Mouse (Mus musculus) lung, postnatal 0 days (tissue): ENCODE results near the gene Efcc1. TPM values are rescaled to one million over a fixed set of nuclear protein-coding genes. Genes with fewer than 3 reads are reported as not detected.

Source experiments
- ATAC-seq: fragments of 200-750 bp; cut with Nextera tagmentation; 2 replicates; pipeline ENCODE4 v1.8.0; 2017; ENCODE audit warnings: moderate library complexity
- DNase-seq: peaks from one replicate; pipeline ENCODE4 v3.0.0-alpha.2; 2016; ENCODE audit warnings: low spot score
- H3K27ac ChIP-seq: fragments of 300-500 bp; sonication (generic); 2 replicates; pipeline ENCODE4 v1.5.1; 2014; ENCODE audit warnings: antibody characterized with exemption, mild to moderate bottlenecking, low read length, mixed read lengths
- H3K27me3 ChIP-seq: fragments of 300-500 bp; sonication (generic); replicated peaks from 2 replicates; pipeline ENCODE4 v1.6.1; 2014; ENCODE audit warnings: low read length, mixed read lengths; ENCODE audit not compliant: insufficient read depth
- H3K36me3 ChIP-seq: fragments of 300-500 bp; sonication (generic); 2 replicates; pipeline ENCODE4 v1.6.1; 2014; ENCODE audit warnings: low read length, mixed read lengths; ENCODE audit not compliant: insufficient read depth
- H3K4me1 ChIP-seq: fragments of 300-500 bp; sonication (generic); 2 replicates; pipeline ENCODE4 v1.6.1; 2014; ENCODE audit warnings: antibody characterized with exemption, low read depth, low read length, mixed read lengths; ENCODE audit not compliant: insufficient read depth
- H3K4me2 ChIP-seq: fragments of 300-500 bp; sonication (generic); replicated peaks from 2 replicates; pipeline ENCODE4 v1.6.1; 2014; ENCODE audit warnings: low read depth, mild to moderate bottlenecking, low read length, moderate library complexity, mixed read lengths
- H3K4me3 ChIP-seq: fragments of 300-500 bp; sonication (generic); 2 replicates; pipeline ENCODE4 v1.5.1; 2014; ENCODE audit warnings: low read depth, low read length
- H3K9ac ChIP-seq: fragments of 300-500 bp; sonication (generic); replicated peaks from 2 replicates; pipeline ENCODE4 v1.6.1; 2014; ENCODE audit warnings: low read depth, mild to moderate bottlenecking
- H3K9me3 ChIP-seq: fragments of 300-500 bp; sonication (generic); 2 replicates; pipeline ENCODE4 v1.6.1; 2016; ENCODE audit warnings: low read length, mixed read lengths
- CTCF ChIP-seq: IDR thresholded peaks from 2 replicates; pipeline ENCODE4 v1.5.1; 2016; ENCODE audit warnings: antibody characterized with exemption, mild to moderate bottlenecking
- EP300 ChIP-seq: IDR thresholded peaks from 2 replicates; pipeline ENCODE4 v1.6.1; 2016; ENCODE audit warnings: antibody characterized with exemption, mild to moderate bottlenecking, control low read depth
- WGBS: fragments of 180-500 bp; shearing (Covaris S2); extraction: QIAGEN DNeasy Blood & Tissue Kit; methylation state at CpG from one replicate; pipeline ENCODE4 v1.1.7; 2014; 5-methylcytosine and 5-hydroxymethylcytosine counted together
- polyA plus RNA-seq: library from polyadenylated mRNA; unstranded; fragments of >200 nt; fragmentation: Nextera tagmentation; extraction: Ambion mirVana; gene quantifications from 2 replicates; pipeline ENCODE4 v1.2.1, GENCODE M21; 2015

Gene Efcc1
- polyA plus RNA-seq, result 4.0 and 5.9 TPM in 2 replicates

GRCm38 (mm10) chr6:87730591-87731462 lies at the start of gene Efcc1:
Gene Efcc1, plus strand, starts transcription at chr6:87730869.
- H3K9me3 ChIP-seq, result no peaks in the 10 kb centered on the region
- DNase-seq, result peak; percentile 66
- H3K4me1 ChIP-seq, result peaks cover 20% of the 10 kb centered on the region
- under 1% methylated on average over 69 of the region's 90 CpGs for WGBS
- H3K4me3 ChIP-seq, result peak within 1 kb of the TSS; percentile 41
- peak; percentile 70 for ATAC-seq
- H3K27me3 ChIP-seq, result peaks cover 18% of the 10 kb centered on the region; the same call in 1 of the 2 replicates
- H3K27ac ChIP-seq, result peak within 1 kb of the TSS; percentile 44; the same call in 1 of the 2 replicates
- H3K36me3 ChIP-seq, result no peaks in the 10 kb centered on the region
- H3K9ac ChIP-seq, result peak within 1 kb of the TSS; percentile 12; the same call in 1 of the 2 replicates
- no peak for TF ChIP-seq EP300
- peak; percentile 57 for TF ChIP-seq CTCF
- H3K4me2 ChIP-seq, result peak within 1 kb of the TSS; percentile 74

- TF ChIP-seq CTCF, result no peak
- no peak for TF ChIP-seq EP300
- Histone ChIP-seq H3K4me3 (no peak overlapping the region), H3K9me3 (no peaks in the 10 kb centered on the region), H3K9ac (no peak overlapping the region), H3K27ac (no peak overlapping the region), H3K4me2 (no peak overlapping the region), H3K4me1 (no peaks in the 10 kb centered on the region), H3K36me3 (no peaks in the 10 kb centered on the region), H3K27me3 (no peaks in the 10 kb centered on the region)
- DNase-seq, result no peak
- WGBS, result 74% methylated on average over 3 of the region's 3 CpGs
- ATAC-seq, result no peak
Measured at GRCm38 (mm10) chr6:87695947-87696346, 34.7 kb upstream of the Efcc1 start.

GRCm38 (mm10) chr6:87696544-87696943 lies 34.1 kb upstream of the Efcc1 start:
- no peak for ATAC-seq
- H3K36me3 ChIP-seq, result no peaks in the 10 kb centered on the region
- WGBS, result 91% methylated on average over 4 of the region's 4 CpGs
- no peak overlapping the region for H3K4me3 ChIP-seq
- H3K27me3 ChIP-seq, result no peaks in the 10 kb centered on the region
- H3K27ac ChIP-seq, result no peak overlapping the region
- H3K4me1 ChIP-seq, result no peaks in the 10 kb centered on the region
- H3K9me3 ChIP-seq, result no peaks in the 10 kb centered on the region
- H3K9ac ChIP-seq, result no peak overlapping the region
- no peak overlapping the region for H3K4me2 ChIP-seq
- no peak for DNase-seq
- TF ChIP-seq CTCF (no peak), EP300 (no peak)

GRCm38 (mm10) chr6:87706246-87706645 lies 24.4 kb upstream of the Efcc1 start:
- H3K4me2 ChIP-seq, result no peak overlapping the region
- DNase-seq (peak; percentile 45), ATAC-seq (no peak)
- 41% methylated on average over 3 of the region's 3 CpGs for WGBS
- no peaks in the 10 kb centered on the region for H3K4me1 ChIP-seq
- H3K36me3 ChIP-seq, result no peaks in the 10 kb centered on the region
- H3K27ac ChIP-seq, result no peak overlapping the region
- H3K4me3 ChIP-seq, result no peak overlapping the region
- H3K27me3 ChIP-seq, result no peaks in the 10 kb centered on the region
- no peak for TF ChIP-seq EP300
- TF ChIP-seq CTCF, result peak; percentile 63
- H3K9me3 ChIP-seq, result no peaks in the 10 kb centered on the region
- no peak overlapping the region for H3K9ac ChIP-seq

- ATAC-seq, result no peak
- no peaks in the 10 kb centered on the region for H3K4me1 ChIP-seq
Measured at GRCm38 (mm10) chr6:87712311-87712710, 18.4 kb upstream of the Efcc1 start.

GRCm38 (mm10) chr6:87714091-87714490 lies 16.6 kb upstream of the Efcc1 start:
- Histone ChIP-seq H3K4me1 (no peaks in the 10 kb centered on the region), H3K36me3 (no peaks in the 10 kb centered on the region), H3K4me2 (no peak overlapping the region), H3K9me3 (no peaks in the 10 kb centered on the region), H3K4me3 (no peak overlapping the region), H3K27ac (no peak overlapping the region), H3K27me3 (no peaks in the 10 kb centered on the region), H3K9ac (no peak overlapping the region)
- DNase-seq (no peak), ATAC-seq (no peak)
- 73% methylated on average over 4 of the region's 4 CpGs for WGBS
- no peak for TF ChIP-seq EP300
- no peak for TF ChIP-seq CTCF

More at GRCm38 (mm10) chr6:87712311-87712710, 18.4 kb upstream of the Efcc1 start:
- Histone ChIP-seq H3K9ac (no peak overlapping the region), H3K27me3 (no peaks in the 10 kb centered on the region), H3K36me3 (no peaks in the 10 kb centered on the region), H3K4me3 (no peak overlapping the region), H3K27ac (no peak overlapping the region), H3K4me2 (no peak overlapping the region), H3K9me3 (no peaks in the 10 kb centered on the region)
- 86% methylated on average over 4 of the region's 4 CpGs for WGBS
- DNase-seq, result no peak
- TF ChIP-seq CTCF, result no peak
- TF ChIP-seq EP300, result no peak
